Mouse (Mus musculus): ENCODE results near the gene Rassf1.

Gene Rassf1

DNA sequence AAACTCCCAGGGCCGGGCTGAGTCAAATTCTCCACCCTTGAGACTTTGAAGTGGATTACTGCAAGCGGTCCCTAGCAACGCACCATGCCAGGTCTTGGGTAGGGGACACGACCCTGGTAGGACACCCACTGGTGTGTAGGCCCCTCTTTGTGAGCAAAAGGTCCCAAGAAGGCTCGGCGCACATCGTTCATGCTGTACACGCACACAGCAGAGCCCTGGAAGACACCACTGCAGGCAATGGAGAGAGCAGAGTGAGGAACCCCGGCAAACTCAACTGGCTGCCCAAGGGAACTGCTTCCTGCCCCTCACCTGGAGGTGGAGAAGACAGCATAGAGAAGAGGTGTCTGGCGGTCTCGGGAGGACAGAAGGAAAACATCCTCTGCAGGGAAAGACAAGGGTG, 49.9 kb downstream of the Rassf1 start:
- no peak for DNase-seq (ENCODE audit: low read depth, low spot score)

DNA sequence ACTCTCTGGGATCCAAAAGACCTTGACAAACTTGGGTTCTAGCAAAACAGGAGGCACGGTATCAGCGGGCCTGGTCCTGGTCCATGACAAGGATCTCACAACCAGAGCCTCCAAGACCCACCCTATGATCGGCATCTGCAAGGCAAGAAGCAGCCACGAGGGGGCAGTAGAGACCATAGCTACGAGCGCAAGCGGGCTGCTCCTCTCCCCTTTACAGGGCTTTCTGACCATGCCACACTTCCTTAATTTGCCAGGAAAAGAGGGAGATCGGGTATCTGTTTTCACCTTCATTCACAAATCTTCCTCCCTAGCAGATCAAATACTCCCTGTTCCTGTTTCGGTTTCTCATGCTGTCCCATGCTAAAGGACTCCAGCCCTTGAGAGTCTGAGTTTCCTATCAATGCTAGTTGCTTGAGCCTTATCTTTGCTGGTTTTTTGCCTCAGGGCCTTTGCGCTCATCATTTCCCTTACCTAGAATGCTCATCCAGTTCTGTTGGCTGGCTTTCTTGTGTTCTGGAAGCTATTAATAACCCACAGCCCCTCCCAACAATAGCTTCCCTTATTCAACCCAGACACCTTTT, 50.8 kb downstream of the Rassf1 start:
- DNase-seq (ENCODE audit: low read depth, low spot score) = peak; percentile 92

DNA sequence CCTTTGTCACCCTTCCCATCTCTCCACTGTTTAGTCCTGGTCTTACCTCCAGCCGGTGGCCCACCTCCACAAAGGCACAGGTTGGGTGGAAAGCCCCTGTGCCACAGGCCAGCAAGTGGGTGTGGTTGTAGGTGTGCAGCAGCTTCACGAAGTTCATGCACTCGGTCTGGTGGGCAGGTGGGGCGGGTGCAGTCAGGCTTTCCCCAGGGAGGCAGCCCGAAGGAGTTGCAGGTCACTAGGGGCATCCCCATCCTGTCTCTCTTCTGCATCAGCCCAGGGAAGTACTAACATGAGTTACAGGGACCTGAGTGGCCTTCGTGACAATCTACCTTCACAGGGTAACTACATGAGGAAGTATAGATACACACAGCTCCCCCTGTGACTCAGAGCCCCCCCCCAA, 51.9 kb downstream of the Rassf1 start:
- DNase-seq (ENCODE audit: low read depth, low spot score) = no peak

DNA sequence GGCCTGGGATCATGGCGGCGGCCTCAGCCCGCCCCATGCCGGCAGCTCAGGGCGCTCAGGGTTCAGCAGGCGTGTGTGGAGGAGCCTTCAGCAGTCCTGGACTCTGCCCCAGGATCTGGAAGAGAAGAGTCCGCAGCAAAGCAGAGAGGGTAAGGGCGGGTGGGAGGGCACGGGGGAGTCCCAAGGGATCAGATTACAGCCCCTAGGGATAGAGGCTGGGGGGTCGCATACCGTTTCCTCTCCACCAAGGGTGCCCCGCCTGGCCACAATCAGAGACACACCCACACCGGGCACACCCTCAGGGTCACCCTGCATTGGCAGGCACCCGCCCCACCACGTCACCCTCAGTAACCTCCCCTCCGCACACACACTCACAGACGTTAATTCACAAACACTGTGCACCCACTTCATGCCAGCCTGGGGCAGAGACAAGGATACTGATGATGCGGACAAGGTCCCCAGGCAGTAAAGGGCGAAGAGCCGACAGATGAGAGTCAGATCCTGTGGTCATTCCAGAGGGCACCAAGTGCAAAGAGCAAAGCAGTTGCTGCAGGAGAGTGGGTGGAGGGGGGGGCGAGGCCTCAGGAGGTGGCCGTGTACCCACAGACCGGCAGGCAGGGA, 53.8 kb downstream of the Rassf1 start:
- DNase-seq (ENCODE audit: low read depth, low spot score) = no peak

DNA sequence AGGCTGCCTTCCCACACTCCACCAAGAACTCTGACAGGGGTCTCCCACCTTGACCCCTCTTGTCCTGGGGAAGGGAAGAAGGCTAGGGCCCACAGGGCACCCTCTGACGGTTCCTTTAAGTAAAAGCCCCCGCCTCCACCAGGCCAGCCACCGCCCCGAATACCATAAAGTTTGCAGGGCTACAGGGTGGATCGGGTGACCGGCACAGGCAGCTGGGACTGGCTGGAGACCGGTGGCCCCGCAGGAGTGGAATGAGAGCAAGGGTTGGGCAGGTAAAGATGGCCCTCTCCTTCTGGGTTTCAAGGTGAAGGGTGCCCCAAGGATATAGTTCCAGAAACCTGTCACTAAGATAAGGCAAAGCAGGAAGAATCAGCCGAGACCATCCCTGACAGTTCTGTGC, 55.2 kb downstream of the Rassf1 start:
- no peak for DNase-seq (ENCODE audit: low read depth, low spot score)

DNA sequence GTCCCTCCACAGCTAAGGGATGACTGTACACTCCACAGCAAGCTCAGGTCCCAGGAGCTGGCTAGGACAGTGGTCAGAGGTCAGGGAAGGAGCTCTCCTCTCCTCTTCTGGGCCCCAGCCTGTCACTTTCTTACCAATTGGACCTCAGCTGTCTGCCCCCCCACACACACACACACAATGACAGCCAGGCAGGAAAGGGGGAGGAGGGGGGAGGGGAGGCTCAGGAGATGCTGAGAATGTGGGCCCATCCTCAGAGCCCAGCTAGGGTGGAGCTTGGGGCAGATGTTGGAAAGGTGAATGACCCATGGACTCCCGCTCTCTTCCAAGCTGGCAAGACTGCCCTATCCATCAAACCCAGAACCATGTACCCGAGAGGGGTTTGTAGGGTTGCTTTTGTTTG, 55.7 kb downstream of the Rassf1 start:
- DNase-seq (ENCODE audit: low read depth, low spot score) = no peak

DNA sequence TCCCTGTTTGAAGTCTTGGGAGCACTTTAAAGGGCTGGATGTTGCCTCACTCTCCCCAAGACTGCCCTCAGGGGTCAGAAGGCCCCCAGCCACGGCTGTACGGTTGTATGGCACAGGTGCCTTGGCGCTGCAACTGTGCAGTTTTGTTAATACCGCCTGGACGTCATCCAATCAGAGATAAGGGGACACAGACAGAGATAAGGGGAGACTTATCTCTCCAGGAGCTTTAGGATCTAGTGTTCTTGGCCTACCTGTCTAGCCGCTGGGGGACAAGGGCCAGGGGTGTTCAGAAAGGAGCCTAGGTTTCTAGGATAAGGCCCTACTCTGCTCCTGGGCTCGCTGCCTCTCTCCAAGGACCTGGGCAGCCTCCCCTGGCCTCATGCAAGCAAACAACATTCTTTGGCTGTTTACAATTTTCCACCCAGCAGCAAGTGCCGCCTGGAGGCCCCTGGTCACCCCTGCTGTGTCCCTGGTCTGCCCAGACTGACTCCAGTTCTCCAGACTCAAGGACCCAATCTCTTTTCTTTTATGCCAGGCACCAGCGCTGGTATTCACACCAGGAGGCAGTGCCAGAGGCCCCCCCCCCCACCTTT, 56.4 kb downstream of the Rassf1 start:
- no peak for DNase-seq (ENCODE audit: low read depth, low spot score)

DNA sequence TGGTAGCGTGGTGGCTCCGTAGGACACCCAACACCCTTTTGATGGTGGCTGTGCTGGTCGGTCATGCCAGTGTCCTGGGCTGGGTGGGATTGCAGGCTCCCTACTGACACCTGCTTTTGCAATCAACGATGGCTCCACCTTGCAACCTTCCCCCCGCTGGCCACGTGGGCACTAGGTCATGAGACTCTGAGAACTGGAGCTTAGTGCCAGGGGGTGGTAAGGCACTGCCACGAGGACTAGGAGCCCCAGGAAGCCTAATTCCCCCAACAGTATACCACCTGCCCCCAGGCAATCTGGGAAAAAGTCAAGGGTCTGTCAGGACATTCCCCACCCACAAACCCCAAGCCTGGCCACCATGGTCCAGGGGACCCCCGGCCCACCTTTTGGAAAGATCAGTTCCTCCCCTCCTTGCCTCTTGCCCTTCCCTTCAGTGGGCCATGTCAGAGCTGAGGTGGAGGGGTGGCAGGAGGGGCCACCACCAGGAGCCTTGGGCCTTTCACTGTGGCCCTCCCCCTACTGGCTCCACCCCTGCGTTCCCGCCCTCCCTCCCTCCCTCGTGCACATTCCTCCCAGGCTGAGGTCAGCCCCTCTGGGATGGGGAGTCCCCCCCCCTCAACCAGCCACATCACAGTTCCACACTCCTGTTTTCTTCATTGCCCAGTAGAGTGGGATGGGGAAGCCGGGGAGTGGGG, 57.5 kb downstream of the Rassf1 start, which contains the start of gene Sema3b:
Sema3b (minus strand) TSS at position 489 of the 692 bp plus-strand sequence.
- DNase-seq (ENCODE audit: low read depth, low spot score) = no peak

DNA sequence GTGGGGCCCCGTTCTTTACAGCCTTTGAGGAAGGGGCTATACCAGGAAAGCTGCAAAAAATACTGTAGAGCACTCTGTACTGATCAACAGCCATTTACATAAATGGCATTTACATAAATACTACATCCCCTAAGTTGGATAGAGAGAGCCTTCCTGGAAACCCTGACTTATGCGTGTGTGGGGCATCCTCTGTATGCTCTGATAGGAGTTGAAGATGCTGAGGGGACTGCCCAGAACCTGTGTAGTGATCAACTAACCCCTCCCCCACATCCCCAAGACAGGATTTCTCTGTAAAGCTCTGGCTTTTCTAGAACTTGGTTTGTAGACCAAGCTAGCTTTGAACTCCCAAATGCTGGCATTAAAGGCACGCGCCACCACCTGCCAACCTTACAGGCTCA, 58.1 kb downstream of the Rassf1 start:
- DNase-seq (ENCODE audit: low read depth, low spot score) = no peak

DNA sequence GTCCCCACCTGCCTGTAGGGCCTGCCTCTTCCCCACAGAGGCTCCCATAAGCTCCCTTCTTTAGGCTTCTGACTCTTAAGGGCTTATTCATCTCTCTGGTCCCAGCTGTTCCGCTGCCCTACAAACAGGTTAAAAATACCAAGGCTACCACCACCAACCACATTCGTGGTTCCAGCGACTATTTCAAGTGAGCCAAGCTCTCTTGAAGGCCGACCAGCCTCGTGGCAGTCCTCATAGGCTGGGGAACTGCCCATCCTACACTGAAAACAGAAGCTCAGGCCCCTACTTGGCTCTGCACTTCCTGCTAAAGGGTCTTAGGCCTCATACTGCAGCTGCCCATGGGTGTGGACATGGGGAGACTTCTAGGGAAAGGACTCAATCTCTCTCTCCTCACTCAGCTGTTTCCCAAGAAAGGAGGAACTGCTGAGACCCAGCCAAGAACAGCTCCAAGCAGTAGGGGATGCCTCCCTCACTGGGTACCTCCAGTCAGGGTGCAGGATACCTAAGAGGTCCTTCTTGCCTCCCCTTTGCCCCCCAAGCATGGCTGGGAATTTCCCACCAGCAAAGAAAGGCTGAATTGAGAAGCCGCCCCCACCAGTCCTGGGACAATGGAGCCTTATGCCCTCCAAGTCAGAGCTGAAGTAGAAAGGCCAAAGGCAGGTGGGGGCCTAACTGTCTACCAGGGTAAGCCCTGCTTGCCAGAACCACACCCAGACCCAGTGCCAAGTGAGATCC, 60.3 kb downstream of the Rassf1 start:
- no peak for DNase-seq (ENCODE audit: low read depth, low spot score)

Data from CD4-positive, CD25-positive, alpha-beta regulatory T cell, adult 2 months (primary cell).